Mouse (Mus musculus) adrenal gland, postnatal 4 days (tissue): ENCODE results near the gene Mtcl1. TPM values are rescaled to one million over a fixed set of nuclear protein-coding genes. Genes with fewer than 3 reads are reported as not detected.

Experiments used
- DNase-seq, 2 experiments: peaks; one replicate each; pipeline ENCODE4 v3.0.0; 2021 to 2022; ENCODE audit warnings: low spot score in 2 of 2, mixed read lengths in 2 of 2
- total RNA-seq, 2 experiments: library from RNA; stranded (reverse); gene quantifications; 2 replicates each; pipeline ENCODE4 v1.2.3; 2021

Gene Mtcl1
- total RNA-seq, 2 experiments from 2014 or later, result 20.5 to 21.7 TPM

DNA sequence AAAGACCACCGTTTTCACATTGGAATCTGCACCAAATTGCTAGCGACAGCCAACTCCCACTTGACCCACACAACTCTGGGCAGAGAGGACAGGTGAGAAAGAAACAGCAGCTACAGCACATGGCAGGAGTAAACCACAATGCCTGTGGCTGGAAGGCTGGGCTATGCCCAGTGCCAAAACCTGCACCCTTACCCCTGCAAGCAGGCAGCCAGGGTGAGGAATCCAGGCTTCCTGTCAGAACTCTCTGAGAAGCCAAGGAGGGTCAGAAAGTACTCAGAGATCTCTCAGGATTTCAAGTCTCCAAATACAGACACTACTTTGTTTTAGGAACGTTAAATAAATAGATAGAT, 84.3 kb downstream of the Mtcl1 start:
- DNase-seq, result no peak

DNA sequence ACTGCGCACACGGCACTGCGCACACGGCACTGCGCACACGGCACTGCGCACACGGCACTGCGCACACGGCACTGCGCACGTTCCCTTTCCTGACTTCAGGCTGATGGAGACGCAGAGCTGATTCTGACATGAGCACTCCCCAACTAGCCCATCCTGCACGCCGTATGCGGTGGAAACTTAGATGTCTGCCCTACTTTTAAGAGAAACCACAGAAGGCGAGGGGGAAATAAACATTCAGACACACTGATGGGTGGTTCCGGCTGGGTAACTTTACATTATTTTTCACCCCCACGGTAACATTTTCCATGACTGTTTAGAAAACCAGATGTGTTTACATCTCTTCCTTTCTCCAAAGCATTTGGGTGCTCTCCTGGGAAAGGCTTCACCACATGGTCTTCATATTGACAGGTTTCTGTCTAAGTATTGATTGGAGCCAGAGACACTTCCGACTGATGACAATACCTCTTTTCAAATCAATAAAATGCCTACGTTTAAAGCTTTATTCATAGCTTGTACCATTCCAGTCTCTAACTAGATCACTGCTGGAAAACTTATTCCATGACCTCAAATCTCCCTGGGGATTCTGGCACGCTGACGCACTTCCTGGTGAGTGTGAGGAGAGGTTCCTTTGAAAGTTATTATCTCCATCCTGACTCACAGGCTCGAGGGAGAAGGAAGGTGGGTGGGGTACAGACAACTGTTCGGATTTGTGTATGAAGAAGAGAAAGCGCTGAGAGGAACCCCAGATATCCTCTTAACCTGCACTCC, 84.8 kb downstream of the Mtcl1 start:
- DNase-seq, result no peak

- DNase-seq, result no peak
Measured at GRCm38 (mm10) chr17:66363852-66364524, 85.6 kb downstream of the Mtcl1 start.

GRCm38 (mm10) chr17:66362287-66363016, 87.1 kb downstream of the Mtcl1 start:
- DNase-seq, result no peak

DNA sequence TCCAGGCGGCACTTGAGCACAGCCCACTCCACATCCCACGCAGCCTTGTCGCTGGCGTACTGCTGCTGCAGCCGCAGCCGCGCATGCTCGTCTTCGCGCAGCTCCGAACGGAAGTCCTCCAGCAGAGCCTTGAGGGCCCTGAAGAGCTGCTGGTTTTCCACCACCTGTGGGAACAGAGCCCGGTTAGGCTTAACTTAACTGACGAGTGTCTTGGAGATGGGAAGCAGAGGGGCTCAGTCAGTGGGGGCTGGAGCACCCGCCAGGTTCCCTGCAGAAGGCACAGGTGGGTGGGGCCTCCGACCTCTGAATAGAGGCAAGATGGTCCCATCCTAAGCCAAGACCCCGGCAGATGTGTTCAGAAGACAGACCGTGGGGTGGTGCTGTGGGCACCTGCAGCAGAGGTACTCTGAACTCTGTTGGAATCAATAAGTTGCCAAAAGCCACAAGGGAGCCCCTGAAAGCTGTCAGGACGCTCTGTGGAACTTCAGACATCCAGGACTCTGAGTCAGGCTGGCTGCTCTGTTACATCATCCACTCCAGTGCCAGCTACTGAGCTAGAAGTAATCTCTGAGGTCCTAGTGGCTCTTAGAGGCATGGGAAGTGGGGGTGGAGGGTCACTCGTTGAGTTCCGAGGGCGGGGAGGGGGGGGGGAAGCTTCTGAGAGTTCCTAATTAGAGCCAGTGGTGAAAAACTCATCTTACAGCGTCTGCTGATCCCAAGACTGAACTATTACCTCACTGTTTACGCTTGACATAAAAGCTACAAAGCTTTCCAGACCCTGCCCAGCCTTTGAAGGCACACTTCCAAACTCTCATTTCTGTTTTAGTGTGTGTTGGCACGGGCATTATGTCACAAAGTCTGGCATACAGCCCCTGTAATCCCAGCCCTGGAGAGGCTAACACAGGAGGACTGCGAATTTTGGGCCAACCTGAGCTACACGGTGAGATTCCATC, 91.2 kb downstream of the Mtcl1 start:
- DNase-seq, result no peak

GRCm38 (mm10) chr17:66357171-66358025, 92.2 kb downstream of the Mtcl1 start:
- no peak for DNase-seq

- no peak for DNase-seq
Measured at GRCm38 (mm10) chr17:66353907-66354306, 95.6 kb downstream of the Mtcl1 start.

DNA sequence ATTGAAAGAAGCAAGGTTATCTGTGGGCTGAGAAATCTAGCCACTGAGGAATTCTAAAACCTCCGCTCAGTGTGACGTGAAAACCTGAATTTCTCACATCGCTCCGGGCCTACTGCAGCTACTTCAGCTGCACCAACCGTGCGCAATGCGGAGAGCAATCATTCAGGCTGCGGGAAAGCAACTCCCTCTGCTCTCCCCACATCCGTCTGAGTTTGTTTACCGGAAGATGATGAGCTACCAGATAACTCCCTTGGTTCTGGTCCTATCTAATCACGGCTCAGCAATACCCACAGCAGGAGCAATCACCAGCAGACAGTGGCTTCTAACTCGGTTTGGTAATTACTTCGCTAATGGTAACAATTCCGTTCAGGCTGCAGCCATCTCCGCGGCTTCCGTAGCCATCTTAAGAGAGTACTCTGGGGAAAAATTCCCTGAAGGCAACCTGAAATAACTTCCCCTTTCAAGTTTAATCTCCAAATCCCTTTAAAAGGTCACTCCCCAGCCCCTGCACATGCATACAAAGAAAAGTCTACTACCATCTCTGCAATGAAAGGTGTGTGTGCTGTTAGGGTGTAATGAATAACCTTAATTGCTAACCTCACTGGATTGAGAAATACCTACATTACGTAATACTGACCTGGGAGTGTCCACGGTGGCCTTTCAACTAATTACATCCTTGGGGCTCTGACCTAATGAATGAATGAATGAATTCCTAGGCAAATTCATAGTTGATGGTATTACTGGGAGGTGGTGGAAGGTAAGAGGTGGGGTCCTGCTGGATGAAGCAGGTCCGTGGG, 96.5 kb downstream of the Mtcl1 start:
- DNase-seq, result no peak

DNA sequence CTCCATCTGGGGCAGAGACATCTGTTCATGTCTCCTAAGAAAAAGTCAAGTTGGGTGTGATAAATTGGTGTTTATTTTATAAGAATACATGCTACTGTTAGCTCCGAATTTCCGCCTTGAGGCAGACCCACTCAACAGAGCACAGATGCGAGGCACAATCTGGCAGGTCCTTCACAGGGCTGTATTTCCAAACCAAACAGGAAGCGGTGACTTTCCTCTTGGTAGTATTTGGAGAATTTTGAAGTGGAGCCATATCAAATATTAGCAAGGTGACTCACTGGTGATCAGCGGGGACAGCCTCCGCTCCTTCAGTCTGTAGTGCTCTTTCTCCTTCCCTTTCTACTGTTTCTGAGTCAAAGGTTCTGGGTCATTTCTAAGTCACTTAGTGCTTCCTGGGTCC, 97.3 kb downstream of the Mtcl1 start:
- no peak for DNase-seq

DNA sequence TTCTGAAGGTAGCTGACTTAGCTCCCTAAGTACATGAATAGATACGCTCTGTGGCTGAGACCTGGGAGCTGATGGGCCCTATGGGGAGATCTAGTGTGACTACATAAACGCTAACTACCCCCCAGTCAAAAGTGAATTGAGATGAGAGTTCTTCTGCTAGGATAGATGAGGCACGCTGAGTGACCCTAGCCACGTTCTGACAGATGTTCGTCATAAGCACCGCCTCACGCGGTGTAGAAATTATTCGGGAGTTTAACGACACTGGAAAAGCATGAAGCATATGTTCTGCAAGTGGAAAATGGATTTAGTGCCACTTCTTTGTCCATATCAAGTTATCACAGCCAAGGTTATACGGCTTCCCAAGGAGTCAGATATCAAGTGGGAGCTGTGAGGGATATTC, 98.9 kb downstream of the Mtcl1 start:
- DNase-seq, result no peak

GRCm38 (mm10) chr17:66350127-66350526, 99.4 kb downstream of the Mtcl1 start:
- DNase-seq, result no peak

DNA sequence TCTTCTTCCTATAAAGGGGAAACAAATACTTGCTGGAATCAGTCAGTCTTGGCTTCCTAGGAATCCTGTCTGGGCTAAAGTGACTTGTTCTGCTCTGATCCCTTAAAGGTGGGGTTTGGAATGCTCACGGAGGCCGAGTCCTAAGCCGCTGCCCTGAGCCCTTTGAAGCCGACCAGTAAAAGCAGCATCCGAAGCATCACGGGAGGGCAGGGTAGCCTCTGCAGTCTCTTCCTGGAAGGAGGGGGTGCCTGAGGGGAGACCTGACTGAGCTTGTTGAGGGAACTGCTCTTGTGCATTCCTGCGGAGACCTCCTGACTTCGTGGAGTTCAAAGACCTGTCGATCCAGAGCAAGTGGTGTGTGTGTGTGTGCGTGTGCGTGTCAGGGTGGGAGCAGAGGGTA, 103.2 kb downstream of the Mtcl1 start:
- DNase-seq, result no peak

GRCm38 (mm10) chr17:66345680-66346079, 103.9 kb downstream of the Mtcl1 start:
- no peak for DNase-seq

DNA sequence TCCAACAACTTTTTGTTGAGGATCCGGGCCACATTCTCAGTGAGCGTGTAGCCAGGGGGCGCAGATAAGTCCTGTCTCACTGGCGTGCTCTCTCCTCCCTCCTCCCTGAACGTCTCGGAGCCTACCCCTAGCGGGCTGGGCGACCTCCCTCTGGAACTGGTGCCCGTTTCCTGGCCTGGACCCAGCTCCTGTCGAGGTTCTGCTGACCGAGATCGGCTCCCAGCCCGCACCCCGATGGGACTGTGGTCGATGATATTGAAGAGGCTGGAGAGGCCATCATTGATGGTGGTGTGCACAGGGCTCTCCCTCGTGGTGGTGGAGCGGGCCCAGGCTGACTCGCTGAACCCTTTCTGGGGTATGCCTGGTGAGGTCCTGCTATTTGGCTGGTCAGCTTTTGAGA, 106.6 kb downstream of the Mtcl1 start:
- DNase-seq, result no peak

GRCm38 (mm10) chr17:66341670-66342069, 107.9 kb downstream of the Mtcl1 start:
- no peak for DNase-seq

GRCm38 (mm10) chr17:66340798-66341197, 108.8 kb downstream of the Mtcl1 start:
- no peak for DNase-seq

DNA sequence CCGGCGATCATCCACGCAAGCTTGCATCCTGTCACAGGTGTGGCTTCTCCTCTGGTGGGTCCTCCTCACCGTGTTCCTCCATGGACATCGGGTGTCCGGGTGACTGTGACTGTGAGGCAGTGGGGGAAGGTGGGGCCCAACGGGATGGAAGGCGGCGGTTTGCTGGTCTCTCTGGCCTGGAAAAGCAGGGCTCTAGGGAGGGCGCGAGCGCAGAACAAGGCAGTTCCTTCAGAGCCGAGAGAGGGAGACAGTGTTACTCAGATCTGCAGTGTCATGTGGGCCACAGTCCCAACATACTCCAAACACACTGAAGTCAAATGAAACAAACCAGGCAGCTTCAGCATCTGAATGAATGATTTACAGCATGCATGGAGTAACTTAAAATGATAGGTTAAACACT, 111.6 kb downstream of the Mtcl1 start:
- DNase-seq, result no peak

- DNase-seq, result no peak
Measured at GRCm38 (mm10) chr17:66335568-66335967, 114.0 kb downstream of the Mtcl1 start.

- no peak for DNase-seq
Measured at GRCm38 (mm10) chr17:66334894-66335293, 114.7 kb downstream of the Mtcl1 start.
